Comparison of ENCODE assay signal across 21 mouse cellular contexts in the genomic region with DNA sequence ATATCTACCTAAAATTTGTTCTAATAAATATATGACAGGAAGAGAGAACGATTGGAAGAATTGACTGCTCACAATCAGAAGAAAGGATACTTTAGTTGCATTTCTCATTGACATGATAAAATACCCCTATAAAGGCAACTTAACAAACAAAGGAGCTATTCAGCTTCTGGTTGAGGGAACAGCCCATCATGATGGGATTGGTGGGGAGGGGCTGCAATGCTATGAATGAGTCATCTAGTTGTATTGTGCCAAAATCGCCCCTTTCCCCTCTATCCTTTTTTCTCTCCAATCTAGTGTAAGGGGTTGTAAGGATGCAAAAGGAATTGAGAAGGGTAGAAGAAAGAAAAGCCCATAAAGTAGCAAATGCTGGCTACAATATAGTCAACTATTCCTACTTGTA.
DNase-seq lines count a peak whose midpoint lies in the region; ATAC-seq and TF ChIP-seq lines count a peak whose summit lies in the region.
"Had no signal": no experiment of that assay in that cellular context is flagged by ENCODE, and none has a peak within 500 bp of the region (broad histone marks: within the 10 kb centered on the region; RNA-seq: fewer than 3 reads in every experiment).

No protein-coding gene starts in this region.

- H3K4me3 ChIP-seq in forebrain, embryonic 14.5 days (ENCODE audit: low read depth, low read length): no peak overlapping the region
- no peak overlapping the region for H3K4me3 ChIP-seq in forebrain, postnatal 0 days (ENCODE audit: low read depth, low read length)
- H3K4me3 ChIP-seq in neural tube, embryonic 11.5 days (ENCODE audit: low read depth, low read length): no peak overlapping the region
- H3K4me3 ChIP-seq: embryonic facial prominence, embryonic 12.5 days; heart, adult 2 months; heart, embryonic 15.5 days; hindbrain, embryonic 15.5 days had no signal

- H3K9me3 ChIP-seq in forebrain, embryonic 14.5 days (replicated peaks; ENCODE audit: control insufficient read depth, low read length): no peaks in the 10 kb centered on the region
- H3K9me3 ChIP-seq in forebrain, postnatal 0 days (ENCODE audit: low read length): no peaks in the 10 kb centered on the region
- H3K9me3 ChIP-seq in neural tube, embryonic 11.5 days (ENCODE audit: control insufficient read depth, low read length): no peaks in the 10 kb centered on the region
- H3K9me3 ChIP-seq: embryonic facial prominence, embryonic 12.5 days; heart, embryonic 15.5 days; hindbrain, embryonic 15.5 days had no signal

- no peaks in the 10 kb centered on the region for H3K4me1 ChIP-seq in forebrain, embryonic 14.5 days (ENCODE audit: control insufficient read depth, insufficient read depth, low read length)
- 0 out of 2 replicates have a peak, but pooled peaks cover 3% of the 10 kb centered on the region for H3K4me1 ChIP-seq in forebrain, postnatal 0 days (ENCODE audit: insufficient read depth)
- H3K4me1 ChIP-seq in neural tube, embryonic 11.5 days (ENCODE audit: control insufficient read depth, insufficient read depth, low read length): no peaks in the 10 kb centered on the region
- H3K4me1 ChIP-seq: embryonic facial prominence, embryonic 12.5 days; heart, embryonic 15.5 days; hindbrain, embryonic 15.5 days had no signal

- ATAC-seq in forebrain, embryonic 14.5 days: no peak; the same call in 1 of the 2 replicates
- ATAC-seq in forebrain, postnatal 0 days: no peak
- ATAC-seq in neural tube, embryonic 11.5 days (ENCODE audit: insufficient read depth, low FRiP score, low TSS enrichment): peak; percentile 67; the same call in 1 of the 2 replicates
- ATAC-seq: forebrain, embryonic 16.5 days; intestine, embryonic 16.5 days had no signal

- H3K36me3 ChIP-seq in forebrain, embryonic 14.5 days (ENCODE audit: control insufficient read depth, insufficient read depth, low read length): no peaks in the 10 kb centered on the region
- no peaks in the 10 kb centered on the region for H3K36me3 ChIP-seq in forebrain, postnatal 0 days (ENCODE audit: insufficient read depth)
- no peaks in the 10 kb centered on the region for H3K36me3 ChIP-seq in neural tube, embryonic 11.5 days (ENCODE audit: control insufficient read depth, insufficient read depth, low read length)
- H3K36me3 ChIP-seq: embryonic facial prominence, embryonic 12.5 days; heart, embryonic 15.5 days; hindbrain, embryonic 15.5 days had no signal

- WGBS in forebrain, embryonic 14.5 days: 23% methylated on average over 2 of the region's 2 CpGs
- WGBS in forebrain, postnatal 0 days: 22% methylated on average over 2 of the region's 2 CpGs
- WGBS in neural tube, embryonic 11.5 days: 21% methylated on average over 2 of the region's 2 CpGs

- no peak overlapping the region for H3K27ac ChIP-seq in forebrain, embryonic 14.5 days (ENCODE audit: low read depth, low read length)
- H3K27ac ChIP-seq in forebrain, postnatal 0 days (ENCODE audit: low read depth, low read length): no peak overlapping the region
- no peak overlapping the region for H3K27ac ChIP-seq in neural tube, embryonic 11.5 days (ENCODE audit: low read depth, low read length)
- H3K27ac ChIP-seq: embryonic facial prominence, embryonic 12.5 days; heart, adult 2 months; heart, embryonic 15.5 days; hindbrain, embryonic 15.5 days had no signal

- no peak overlapping the region for H3K9ac ChIP-seq in forebrain, embryonic 14.5 days (ENCODE audit: low read length)
- no peak overlapping the region for H3K9ac ChIP-seq in forebrain, postnatal 0 days
- H3K9ac ChIP-seq in neural tube, embryonic 11.5 days (ENCODE audit: low read length): no peak overlapping the region
- H3K9ac ChIP-seq: embryonic facial prominence, embryonic 12.5 days; heart, embryonic 15.5 days; hindbrain, embryonic 15.5 days had no signal

- no peak overlapping the region for H3K4me2 ChIP-seq in forebrain, embryonic 14.5 days (ENCODE audit: low read length)
- no peak overlapping the region for H3K4me2 ChIP-seq in forebrain, postnatal 0 days (ENCODE audit: low read depth)
- H3K4me2 ChIP-seq in neural tube, embryonic 11.5 days (ENCODE audit: low read depth): no peak overlapping the region
- H3K4me2 ChIP-seq: embryonic facial prominence, embryonic 12.5 days; heart, embryonic 11.5 days; heart, embryonic 15.5 days; hindbrain, embryonic 15.5 days had no signal

- no peaks in the 10 kb centered on the region for H3K27me3 ChIP-seq in forebrain, embryonic 14.5 days (replicated peaks; ENCODE audit: control insufficient read depth, insufficient read depth, low read length)
- no peaks in the 10 kb centered on the region for H3K27me3 ChIP-seq in forebrain, postnatal 0 days (ENCODE audit: insufficient read depth, low read length)
- no peaks in the 10 kb centered on the region for H3K27me3 ChIP-seq in neural tube, embryonic 11.5 days (ENCODE audit: control insufficient read depth, insufficient read depth, low read length)
- H3K27me3 ChIP-seq: CH12.LX; embryonic facial prominence, embryonic 12.5 days; heart, embryonic 15.5 days; hindbrain, embryonic 15.5 days had no signal

- no peak for TF ChIP-seq CTCF in forebrain, postnatal 0 days (IDR thresholded peaks at IDR 0.05; ENCODE audit: low read depth)

- DNase-seq in forebrain, embryonic 14.5 days (ENCODE audit: low spot score): peak; percentile 19
- DNase-seq in forebrain, postnatal 0 days: no peak
- DNase-seq in neural tube, embryonic 11.5 days (ENCODE audit: low spot score): no peak
- no peak for DNase-seq in neural tube, embryonic 10.5 days (ENCODE audit: extremely low spot score, low spot score)
- peak; percentile 13 for DNase-seq in ZHBTc4 (ENCODE audit: low read depth, low spot score)
- DNase-seq in mesoderm, embryonic 11.5 days (ENCODE audit: low read depth, low spot score): peak; percentile 18
- no peak for DNase-seq in right cerebral cortex, adult 2 months (ENCODE audit: low spot score in 2 of 2)
- DNase-seq: adrenal gland, postnatal 10 days; cerebellum, adult 11-12 months; cerebellum, adult 9-10 months; cerebellum, postnatal 25 days; gastrocnemius, postnatal 14 days; heart, adult 2 months; heart, postnatal 14 days had no signal

Comparison
In these comparisons a context has a peak if more than half of its experiments do, and no peak if none do; other contexts are left out.
1. DNase-seq: peak in forebrain, embryonic 14.5 days (single experiment), ZHBTc4 (single experiment) and mesoderm, embryonic 11.5 days (single experiment); none in forebrain, postnatal 0 days (single experiment), neural tube, embryonic 11.5 days (single experiment), neural tube, embryonic 10.5 days (single experiment) and right cerebral cortex, adult 2 months (0 of 2).